Mouse (Mus musculus) heart, embryonic 10.5 days (tissue): ENCODE data around the gene P3h2. TPM values are rescaled to one million over a fixed set of nuclear protein-coding genes. Genes with fewer than 3 reads are reported as not detected.

Source experiments
- DNase-seq: peaks from one replicate; pipeline ENCODE4 v3.0.0-alpha.2; 2017; ENCODE audit warnings: low spot score
- H3K27ac ChIP-seq: fragments of 300-500 bp; sonication (generic); 2 replicates; pipeline ENCODE4 v1.5.1; 2016; ENCODE audit warnings: mild to moderate bottlenecking
- H3K27me3 ChIP-seq: fragments of 300-500 bp; sonication (generic); 2 replicates; pipeline ENCODE4 v1.6.1; 2016; ENCODE audit warnings: mild to moderate bottlenecking; ENCODE audit not compliant: poor library complexity, insufficient read depth, severe bottlenecking
- H3K36me3 ChIP-seq: fragments of 300-500 bp; sonication (generic); 2 replicates; pipeline ENCODE4 v1.6.1; 2016; ENCODE audit warnings: mild to moderate bottlenecking, moderate library complexity
- H3K4me1 ChIP-seq: fragments of 300-500 bp; sonication (generic); 2 replicates; pipeline ENCODE4 v1.6.1; 2016; ENCODE audit warnings: mild to moderate bottlenecking
- H3K4me3 ChIP-seq: fragments of 300-500 bp; sonication (generic); 2 replicates; pipeline ENCODE4 v1.5.1; 2016; ENCODE audit warnings: mild to moderate bottlenecking, moderate library complexity
- H3K9me3 ChIP-seq: fragments of 300-500 bp; sonication (generic); 2 replicates; pipeline ENCODE4 v1.6.1; 2016; ENCODE audit warnings: mild to moderate bottlenecking, moderate library complexity
- WGBS: fragments of 180-500 bp; shearing (Covaris S2); methylation state at CpG from one replicate; pipeline ENCODE4 v1.1.7; 2016; 5-methylcytosine and 5-hydroxymethylcytosine counted together
- polyA plus RNA-seq: library from polyadenylated mRNA; unstranded; fragments of >200 nt; fragmentation: Nextera tagmentation; extraction: Ambion mirVana; gene quantifications from 2 replicates; pipeline ENCODE4 v1.2.1, GENCODE M21; 2016

The P3h2 gene
- polyA plus RNA-seq, 1 experiment from 2014 or later: 12.8 TPM

DNA sequence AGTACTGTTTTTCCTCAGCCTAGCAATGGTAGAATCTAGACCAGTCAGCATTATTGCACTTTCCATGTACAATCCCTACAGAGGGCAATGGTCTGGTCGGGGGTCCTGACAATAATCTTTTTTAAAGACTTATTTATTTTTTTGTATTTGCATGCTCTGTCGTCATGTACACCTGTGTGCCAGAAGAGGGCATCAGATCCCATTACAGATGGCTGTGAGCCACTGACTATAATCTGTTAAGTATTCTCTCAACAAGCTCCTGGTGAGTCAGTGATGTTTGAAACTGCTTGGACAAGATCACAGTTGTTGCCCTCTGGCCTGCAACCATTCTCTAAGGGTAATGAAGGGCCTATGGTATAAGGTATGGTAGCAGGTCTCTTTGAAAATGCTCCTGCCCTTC is 83.8 kb downstream of the P3h2 start:
- Histone ChIP-seq H3K27ac (no peak overlapping the region), H3K27me3 (no peaks in the 10 kb centered on the region), H3K36me3 (no peaks in the 10 kb centered on the region; the same call in 1 of the 2 replicates), H3K9me3 (no peaks in the 10 kb centered on the region), H3K4me3 (no peak overlapping the region), H3K4me1 (peaks cover 13% of the 10 kb centered on the region)
- DNase-seq: no peak
- 73% methylated on average over 2 of the region's 2 CpGs for WGBS

GRCm38 (mm10) chr16:26005811-26006210 is 99.8 kb downstream of the P3h2 start:
- H3K27me3 ChIP-seq: no peaks in the 10 kb centered on the region
- no peak overlapping the region for H3K4me3 ChIP-seq
- 92% methylated on average over 3 of the region's 3 CpGs for WGBS
- no peak overlapping the region for H3K27ac ChIP-seq
- no peak for DNase-seq
- H3K36me3 ChIP-seq: no peaks in the 10 kb centered on the region
- 0 out of 2 replicates have a peak, but pooled peaks cover 3% of the 10 kb centered on the region for H3K4me1 ChIP-seq
- no peaks in the 10 kb centered on the region for H3K9me3 ChIP-seq

- H3K36me3 ChIP-seq: peaks cover 8% of the 10 kb centered on the region; the same call in 1 of the 2 replicates
- no peak for DNase-seq
- 71% methylated on average over 4 of the region's 4 CpGs for WGBS
- no peak overlapping the region for H3K4me3 ChIP-seq
- no peaks in the 10 kb centered on the region for H3K4me1 ChIP-seq
- H3K9me3 ChIP-seq: no peaks in the 10 kb centered on the region
- no peaks in the 10 kb centered on the region for H3K27me3 ChIP-seq
- no peak overlapping the region for H3K27ac ChIP-seq
Observed at GRCm38 (mm10) chr16:26003261-26003660, 102.3 kb downstream of the P3h2 start.

- DNase-seq: no peak
- Histone ChIP-seq H3K9me3 (no peaks in the 10 kb centered on the region), H3K4me3 (no peak overlapping the region), H3K4me1 (no peaks in the 10 kb centered on the region), H3K27me3 (no peaks in the 10 kb centered on the region), H3K27ac (no peak overlapping the region), H3K36me3 (peaks cover 8% of the 10 kb centered on the region; the same call in 1 of the 2 replicates)
- 82% methylated on average over 9 of the region's 9 CpGs for WGBS
Observed at GRCm38 (mm10) chr16:26002848-26003247, 102.7 kb downstream of the P3h2 start.

- no peak for DNase-seq
Observed at GRCm38 (mm10) chr16:25994605-25995004, 111.0 kb downstream of the P3h2 start.

GRCm38 (mm10) chr16:25987221-25987620 is 118.4 kb downstream of the P3h2 start:
- H3K27me3 ChIP-seq: no peaks in the 10 kb centered on the region
- DNase-seq: no peak
- WGBS: 92% methylated on average over 5 of the region's 5 CpGs

More at GRCm38 (mm10) chr16:25994605-25995004, 111.0 kb downstream of the P3h2 start:
- no peak overlapping the region for H3K4me3 ChIP-seq
- no peak overlapping the region for H3K27ac ChIP-seq
- 88% methylated on average over 3 of the region's 3 CpGs for WGBS
- H3K4me1 ChIP-seq: no peaks in the 10 kb centered on the region
- H3K27me3 ChIP-seq: no peaks in the 10 kb centered on the region
- no peaks in the 10 kb centered on the region for H3K9me3 ChIP-seq
- peaks cover 30% of the 10 kb centered on the region for H3K36me3 ChIP-seq

GRCm38 (mm10) chr16:25983635-25984034 is 121.9 kb downstream of the P3h2 start:
- Histone ChIP-seq H3K36me3 (peaks cover 16% of the 10 kb centered on the region; the same call in 1 of the 2 replicates), H3K4me3 (no peak overlapping the region), H3K27ac (no peak overlapping the region), H3K9me3 (no peaks in the 10 kb centered on the region), H3K27me3 (no peaks in the 10 kb centered on the region), H3K4me1 (no peaks in the 10 kb centered on the region)
- DNase-seq: no peak
- WGBS: 34% methylated on average over 4 of the region's 4 CpGs

More at GRCm38 (mm10) chr16:25987221-25987620, 118.4 kb downstream of the P3h2 start:
- peaks cover 16% of the 10 kb centered on the region; the same call in 1 of the 2 replicates for H3K36me3 ChIP-seq
- no peaks in the 10 kb centered on the region for H3K9me3 ChIP-seq
- no peaks in the 10 kb centered on the region for H3K4me1 ChIP-seq
- H3K4me3 ChIP-seq: no peak overlapping the region
- no peak overlapping the region for H3K27ac ChIP-seq

- Histone ChIP-seq H3K36me3 (peaks cover 8% of the 10 kb centered on the region; the same call in 1 of the 2 replicates), H3K4me1 (no peaks in the 10 kb centered on the region), H3K27me3 (no peaks in the 10 kb centered on the region), H3K9me3 (no peaks in the 10 kb centered on the region), H3K4me3 (no peak overlapping the region), H3K27ac (no peak overlapping the region)
- DNase-seq: no peak
- 63% methylated on average over 3 of the region's 3 CpGs for WGBS
Observed at GRCm38 (mm10) chr16:25979037-25979436, 126.5 kb downstream of the P3h2 start.

DNA sequence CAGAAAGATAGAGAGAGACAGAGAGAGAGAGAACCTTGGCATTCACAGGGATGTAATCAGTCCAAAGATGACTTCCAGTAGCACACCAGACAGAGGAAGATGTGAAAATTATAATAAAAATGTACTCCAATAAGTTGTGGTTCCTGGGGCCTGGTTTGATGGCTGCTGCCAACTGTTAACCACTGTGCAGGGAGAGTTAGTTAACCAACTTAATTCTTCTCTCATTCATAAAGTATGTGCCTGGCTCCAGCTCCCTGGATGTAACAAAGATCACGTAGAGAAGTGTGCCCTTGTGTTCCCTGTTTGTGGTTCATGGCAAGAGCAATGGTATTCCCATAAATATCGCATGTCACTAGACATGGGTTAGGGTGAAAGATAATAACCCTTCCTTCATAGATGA is 128.4 kb downstream of the P3h2 start:
- H3K4me1 ChIP-seq: no peaks in the 10 kb centered on the region
- WGBS: 86% methylated on average over 2 of the region's 2 CpGs
- H3K27me3 ChIP-seq: no peaks in the 10 kb centered on the region
- no peak for DNase-seq
- H3K36me3 ChIP-seq: peaks cover 16% of the 10 kb centered on the region; the same call in 1 of the 2 replicates
- no peak overlapping the region for H3K27ac ChIP-seq
- no peaks in the 10 kb centered on the region for H3K9me3 ChIP-seq
- H3K4me3 ChIP-seq: no peak overlapping the region

DNA sequence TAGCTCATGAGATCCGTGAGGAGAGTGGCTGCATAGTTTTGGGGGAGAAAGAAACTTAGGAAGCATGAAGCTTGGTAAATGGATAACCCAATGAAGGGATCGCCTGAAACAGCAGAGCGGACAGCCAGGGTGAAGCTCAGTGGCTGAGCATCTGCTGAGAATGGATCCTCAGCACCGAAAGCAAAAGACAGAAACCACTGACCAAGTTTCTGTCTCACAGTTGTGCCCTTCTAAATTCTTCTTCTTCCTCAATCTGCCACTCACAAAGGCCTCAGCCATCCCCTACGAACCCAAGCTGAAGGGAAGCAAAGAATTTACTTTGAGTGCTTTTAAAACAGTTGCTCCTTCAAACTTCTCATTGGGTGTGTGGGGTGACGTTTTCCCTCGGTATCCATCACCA is 134.3 kb downstream of the P3h2 start:
- H3K36me3 ChIP-seq: peaks cover 41% of the 10 kb centered on the region
- no peak overlapping the region for H3K4me3 ChIP-seq
- no peak for DNase-seq
- 86% methylated on average over 7 of the region's 7 CpGs for WGBS
- H3K27me3 ChIP-seq: no peaks in the 10 kb centered on the region
- no peaks in the 10 kb centered on the region for H3K9me3 ChIP-seq
- no peaks in the 10 kb centered on the region for H3K4me1 ChIP-seq
- H3K27ac ChIP-seq: no peak overlapping the region

GRCm38 (mm10) chr16:25970720-25971119 is 134.9 kb downstream of the P3h2 start:
- WGBS: 90% methylated on average over 5 of the region's 5 CpGs
- Histone ChIP-seq H3K27ac (no peak overlapping the region), H3K27me3 (no peaks in the 10 kb centered on the region), H3K36me3 (peaks cover 45% of the 10 kb centered on the region), H3K4me3 (no peak overlapping the region), H3K9me3 (no peaks in the 10 kb centered on the region), H3K4me1 (no peaks in the 10 kb centered on the region)
- no peak for DNase-seq

- Histone ChIP-seq H3K27ac (no peak overlapping the region), H3K36me3 (peaks cover 49% of the 10 kb centered on the region), H3K4me1 (no peaks in the 10 kb centered on the region), H3K4me3 (no peak overlapping the region), H3K27me3 (no peaks in the 10 kb centered on the region), H3K9me3 (no peaks in the 10 kb centered on the region)
- no peak for DNase-seq
- WGBS: 79% methylated on average over 6 of the region's 6 CpGs
Observed at GRCm38 (mm10) chr16:25970193-25970592, 135.4 kb downstream of the P3h2 start.

GRCm38 (mm10) chr16:25967297-25967696 is 138.3 kb downstream of the P3h2 start:
- no peak overlapping the region for H3K27ac ChIP-seq
- no peak for DNase-seq
- no peaks in the 10 kb centered on the region for H3K27me3 ChIP-seq
- no peaks in the 10 kb centered on the region for H3K9me3 ChIP-seq
- no peaks in the 10 kb centered on the region for H3K4me1 ChIP-seq
- no peak overlapping the region for H3K4me3 ChIP-seq
- H3K36me3 ChIP-seq: peaks cover 42% of the 10 kb centered on the region
- WGBS: 31% methylated on average over 3 of the region's 3 CpGs

GRCm38 (mm10) chr16:25963856-25964255 is 141.7 kb downstream of the P3h2 start:
- Histone ChIP-seq H3K36me3 (peaks cover 38% of the 10 kb centered on the region), H3K9me3 (no peaks in the 10 kb centered on the region), H3K27ac (no peak overlapping the region), H3K4me1 (no peaks in the 10 kb centered on the region), H3K27me3 (no peaks in the 10 kb centered on the region), H3K4me3 (no peak overlapping the region)
- no peak for DNase-seq
- WGBS: 25% methylated on average over 3 of the region's 3 CpGs
